Mouse (Mus musculus) lung, adult 10 weeks (tissue): ENCODE measurements around the gene Fbxw25. TPM values are rescaled to one million over a fixed set of nuclear protein-coding genes. Genes with fewer than 3 reads are reported as not detected.

Experiments used
- polyA plus RNA-seq: library from polyadenylated mRNA; stranded (reverse); fragments of 350-450 nt; fragmentation: Illumina TruSeq; extraction: RNeasy Lipid Tissue Mini Kit (QIAGEN cat#74804); gene quantifications from one replicate; pipeline ENCODE4 v1.2.3, GENCODE M21; 2014; ENCODE audit warnings: low read depth, low replicate concordance; ENCODE audit not compliant: insufficient read depth

The Fbxw25 gene
- not detected for polyA plus RNA-seq

GRCm38 (mm10) chr9:109664552-109664951 lies at the start of gene Fbxw25:
Fbxw25 (minus strand) TSS chr9:109664652.

DNA sequence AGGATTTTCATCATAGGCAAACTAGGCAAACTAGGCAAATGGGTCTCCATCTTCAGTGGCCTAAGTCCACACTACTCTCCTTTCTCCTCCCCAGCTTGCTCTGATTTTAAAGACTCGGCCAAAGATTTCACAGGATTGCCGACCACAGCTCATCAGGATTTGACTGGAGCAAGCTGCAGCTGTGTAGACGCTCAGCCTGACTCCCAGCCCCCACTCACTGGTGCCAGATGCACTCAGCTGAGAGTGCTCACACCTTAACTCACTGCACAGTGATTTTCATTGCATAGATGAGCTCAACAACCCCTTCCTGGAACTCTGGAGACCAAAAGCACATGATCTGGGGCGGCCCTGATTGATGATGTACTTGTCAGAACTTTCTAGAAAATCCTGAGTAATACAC lies 38.1 kb upstream of the Fbxw25 start, which contains the start of gene Fbxw18:
Gene Fbxw18 (minus strand): TSS at position 101 of the 400 bp plus-strand sequence.

GRCm38 (mm10) chr9:109625957-109626356 lies 38.5 kb downstream of the Fbxw25 start, which contains the start of gene Fbxw24:
Fbxw24 (minus strand) TSS chr9:109626057.

Other genes starting within 250 kb of the Fbxw25 start
- gene Fbxw16, start 215.5 kb downstream of the Fbxw25 start, polyA plus RNA-seq = not detected
- gene Fbxw19, start 168.8 kb downstream of the Fbxw25 start, polyA plus RNA-seq = not detected
- gene Fbxw15, start 96.4 kb downstream of the Fbxw25 start, polyA plus RNA-seq = not detected
- gene Fbxw24, start 38.6 kb downstream of the Fbxw25 start, polyA plus RNA-seq = not detected
- gene Fbxw18, start 38.0 kb upstream of the Fbxw25 start, polyA plus RNA-seq = not detected
- gene Fbxw26, start 81.4 kb upstream of the Fbxw25 start, polyA plus RNA-seq = not detected
- not detected for gene Fbxw27, start 126.0 kb upstream of the Fbxw25 start, polyA plus RNA-seq
- not detected for gene Spink8, start 147.6 kb upstream of the Fbxw25 start, polyA plus RNA-seq
- gene Nme6, start 168.1 kb upstream of the Fbxw25 start, polyA plus RNA-seq = 15.4 TPM
- 0.59 TPM for gene Camp, start 185.0 kb upstream of the Fbxw25 start, polyA plus RNA-seq
- gene Cdc25a, start 210.9 kb upstream of the Fbxw25 start, polyA plus RNA-seq = 4.7 TPM